Mouse (Mus musculus): ENCODE measurements at regions not wholly inside any gene's neighbourhood (a gene's known extent, or its start where the extent isn't known, plus 50 kb on each side); places are given as distances from the start of the nearest gene placed in this dataset.
A peak's percentile ranks its signal among the peaks of the same experiment; 100 is the strongest.

DNA sequence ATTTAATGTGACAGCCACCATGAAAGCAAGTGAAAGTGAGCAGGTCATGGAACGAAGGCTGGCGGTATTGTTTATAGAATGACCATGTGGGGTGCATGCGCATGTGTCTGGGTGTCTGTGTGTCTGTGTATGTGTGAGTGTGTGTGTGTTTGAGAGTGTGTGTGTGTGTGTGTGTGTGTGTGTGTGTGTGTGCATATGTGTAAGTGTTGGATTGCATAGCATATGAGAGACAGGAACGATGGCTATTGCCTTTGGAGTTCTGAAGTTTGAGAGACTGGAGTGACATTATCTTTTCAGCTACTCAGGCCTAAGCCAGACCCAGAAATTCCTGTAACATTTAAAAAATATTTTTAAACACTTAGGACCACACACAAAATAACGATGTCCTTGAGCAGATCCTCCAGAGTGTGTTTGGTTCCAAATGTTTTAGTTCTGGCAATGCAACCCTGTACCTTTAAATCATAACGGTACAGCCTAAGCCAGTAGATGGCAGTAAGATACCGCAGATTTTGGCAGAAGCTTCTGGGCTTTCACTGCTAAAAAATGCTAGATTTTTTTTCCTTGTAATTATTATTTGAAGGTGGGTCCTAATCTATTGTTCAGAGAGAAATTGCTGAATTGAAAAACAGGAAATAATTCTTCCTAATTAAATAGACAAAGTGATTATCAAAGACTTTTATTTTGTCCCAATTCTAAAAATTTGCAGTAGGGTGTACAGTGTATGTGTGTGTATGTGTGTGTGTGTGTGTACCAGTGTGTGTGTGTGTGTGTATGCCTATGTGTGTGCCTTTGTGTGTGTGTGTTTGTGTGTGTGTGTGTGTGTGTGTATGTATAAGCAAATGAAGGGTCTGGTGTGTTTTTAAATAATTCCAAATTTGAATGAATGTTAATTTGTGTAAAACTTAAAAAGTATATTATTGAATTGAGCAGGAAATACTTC, 228.0 kb upstream of the Arrdc4 start:
- Histone ChIP-seq H3K36me3 (ENCODE audit: insufficient read depth, low read length) (no peaks in the 10 kb centered on the region), H3K9me3 (ENCODE audit: low read length) (no peaks in the 10 kb centered on the region), H3K4me1 (replicated peaks; ENCODE audit: low read depth, low read length) (peaks cover 14% of the 10 kb centered on the region), H3K4me3 (replicated peaks; ENCODE audit: low read length) (no peak overlapping the region), H3K27me3 (ENCODE audit: insufficient read depth, low read length) (no peaks in the 10 kb centered on the region)
- TF ChIP-seq POU5F1 (IDR thresholded peaks at IDR 0.05; ENCODE audit: borderline replicate concordance, low read length) (no peak), NANOG (IDR thresholded peaks at IDR 0.05; ENCODE audit: borderline replicate concordance, low read length) (no peak), CTCF (conservative IDR thresholded peaks at IDR 0.05; ENCODE audit: low read length) (peak; percentile 34)

DNA sequence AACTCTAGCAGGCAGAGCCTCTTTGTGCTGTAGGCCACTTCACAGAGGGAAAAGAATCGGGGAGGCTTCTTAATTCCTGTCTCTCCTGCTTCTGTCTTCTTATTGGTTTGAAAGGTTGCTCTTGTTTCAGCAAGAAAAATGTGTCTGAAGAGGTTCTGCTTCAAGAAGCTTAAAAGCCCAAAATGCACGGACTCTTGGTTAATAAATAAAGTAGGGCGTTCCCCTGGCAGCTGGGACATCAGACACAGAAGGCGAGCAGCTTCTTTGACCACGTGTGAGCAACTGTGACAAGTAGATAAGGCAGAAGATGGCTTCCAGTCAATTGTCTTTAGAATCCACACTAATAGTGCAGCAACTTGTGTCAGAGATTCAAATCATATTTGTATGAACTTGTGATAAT, 226.9 kb upstream of the Arrdc4 start:
- Histone ChIP-seq H3K4me3 (replicated peaks; ENCODE audit: low read length) (no peak overlapping the region), H3K27me3 (ENCODE audit: insufficient read depth, low read length) (no peaks in the 10 kb centered on the region), H3K4me1 (replicated peaks; ENCODE audit: low read depth, low read length) (peaks cover 14% of the 10 kb centered on the region), H3K9me3 (ENCODE audit: low read length) (no peaks in the 10 kb centered on the region), H3K36me3 (ENCODE audit: insufficient read depth, low read length) (no peaks in the 10 kb centered on the region)
- TF ChIP-seq CTCF (conservative IDR thresholded peaks at IDR 0.05; ENCODE audit: low read length) (no peak), POU5F1 (IDR thresholded peaks at IDR 0.05; ENCODE audit: borderline replicate concordance, low read length) (no peak), NANOG (IDR thresholded peaks at IDR 0.05; ENCODE audit: borderline replicate concordance, low read length) (no peak)

GRCm38 (mm10) chr7:68975580-68975894, 226.5 kb upstream of the Arrdc4 start:
- no peak for TF ChIP-seq CTCF (conservative IDR thresholded peaks at IDR 0.05; ENCODE audit: low read length)
- no peak for TF ChIP-seq NANOG (IDR thresholded peaks at IDR 0.05; ENCODE audit: borderline replicate concordance, low read length)
- no peak for TF ChIP-seq POU5F1 (IDR thresholded peaks at IDR 0.05; ENCODE audit: borderline replicate concordance, low read length)
- no peaks in the 10 kb centered on the region for H3K36me3 ChIP-seq (ENCODE audit: insufficient read depth, low read length)
- no peak overlapping the region for H3K4me3 ChIP-seq (replicated peaks; ENCODE audit: low read length)
- H3K9me3 ChIP-seq (ENCODE audit: low read length), result no peaks in the 10 kb centered on the region
- no peaks in the 10 kb centered on the region for H3K27me3 ChIP-seq (ENCODE audit: insufficient read depth, low read length)
- peaks cover 14% of the 10 kb centered on the region for H3K4me1 ChIP-seq (replicated peaks; ENCODE audit: low read depth, low read length)

DNA sequence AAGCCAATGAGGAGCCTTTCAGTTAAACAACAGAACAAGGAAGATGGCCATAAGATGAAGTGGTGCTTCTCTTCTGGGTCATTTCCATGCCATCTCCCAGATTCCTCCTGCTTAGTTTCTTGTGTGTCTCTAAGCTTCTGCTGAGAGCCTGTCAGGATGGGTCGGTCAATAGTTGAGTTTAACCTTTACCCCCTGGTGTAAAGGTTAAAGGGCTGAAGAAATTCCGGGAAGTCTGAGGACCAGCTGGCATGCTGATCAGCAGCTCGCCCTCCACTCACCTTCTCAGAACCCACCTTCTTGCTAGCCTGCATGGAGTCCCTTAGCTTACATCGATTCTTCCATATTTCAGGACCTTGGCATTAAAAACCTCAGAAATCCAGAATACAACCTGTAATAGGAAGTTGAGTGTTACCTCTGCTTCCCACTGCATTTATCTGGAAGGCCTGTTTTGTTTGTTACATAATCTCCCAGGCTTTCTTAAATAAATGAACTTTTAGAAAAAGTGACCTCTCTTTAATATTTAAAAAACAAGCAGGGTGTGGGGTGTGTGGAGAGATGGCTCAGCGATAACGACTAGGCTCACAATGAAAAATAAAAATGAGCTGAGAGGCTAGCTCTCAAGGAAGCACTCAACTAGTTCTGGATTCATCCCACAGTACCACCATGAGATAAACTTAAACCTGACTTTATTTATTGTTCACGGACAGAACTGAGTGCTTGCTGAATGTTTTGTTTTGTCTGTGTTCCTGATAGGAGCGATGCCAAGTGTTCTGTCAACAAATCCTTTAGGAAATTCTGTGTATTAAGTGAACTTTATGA, 225.9 kb upstream of the Arrdc4 start:
- Histone ChIP-seq H3K4me3 (replicated peaks; ENCODE audit: low read length) (no peak overlapping the region), H3K4me1 (replicated peaks; ENCODE audit: low read depth, low read length) (peaks cover 14% of the 10 kb centered on the region), H3K36me3 (ENCODE audit: insufficient read depth, low read length) (no peaks in the 10 kb centered on the region), H3K27me3 (ENCODE audit: insufficient read depth, low read length) (no peaks in the 10 kb centered on the region), H3K9me3 (ENCODE audit: low read length) (no peaks in the 10 kb centered on the region)
- TF ChIP-seq POU5F1 (IDR thresholded peaks at IDR 0.05; ENCODE audit: borderline replicate concordance, low read length) (no peak), NANOG (IDR thresholded peaks at IDR 0.05; ENCODE audit: borderline replicate concordance, low read length) (no peak), CTCF (conservative IDR thresholded peaks at IDR 0.05; ENCODE audit: low read length) (no peak)

DNA sequence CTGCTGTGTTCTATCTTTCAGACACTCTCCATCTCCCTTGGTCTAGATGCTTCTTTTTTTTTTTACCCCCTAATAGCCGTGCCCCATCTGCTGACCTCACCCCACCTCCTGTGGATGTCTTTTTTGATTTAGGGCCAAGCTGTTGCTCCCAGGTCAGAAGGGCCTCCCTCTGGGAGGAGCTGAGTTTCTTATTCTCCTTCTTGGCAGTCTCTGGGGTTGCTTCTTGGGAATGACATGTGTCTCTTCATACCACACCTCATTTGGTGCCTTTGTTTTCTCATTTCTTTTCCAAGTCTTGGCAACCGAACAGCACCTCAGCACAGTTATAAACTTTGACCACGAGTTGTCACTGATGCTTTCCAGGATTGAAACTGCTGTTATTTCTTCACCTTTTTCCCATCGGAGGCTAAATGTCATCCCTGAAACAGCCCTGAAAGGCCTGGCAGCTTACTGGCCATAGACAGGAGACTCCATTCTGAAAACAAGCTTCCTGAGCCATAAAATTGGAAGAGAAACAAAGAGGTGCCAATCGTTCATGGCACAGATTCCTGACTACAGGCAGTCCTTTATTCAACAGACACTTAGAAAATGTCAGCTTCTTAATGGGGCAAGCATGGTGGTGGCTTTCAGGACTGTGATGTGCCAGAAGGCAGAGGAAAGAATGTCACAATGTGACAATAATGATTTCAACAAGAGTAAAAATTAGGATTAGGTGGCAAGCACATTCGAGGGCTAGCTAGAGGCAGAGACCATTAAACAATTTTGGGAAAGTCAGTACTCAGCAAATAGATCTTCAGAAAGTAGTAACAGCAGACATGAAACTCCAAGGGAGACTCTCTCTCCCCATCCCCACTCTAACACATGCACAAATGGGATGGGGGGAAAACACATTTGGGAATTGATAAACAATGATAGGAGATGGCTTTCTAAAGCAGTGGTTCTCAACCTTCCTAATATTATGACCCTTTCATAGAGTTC, 197.1 kb upstream of the Arrdc4 start:
- no peak for TF ChIP-seq NANOG (IDR thresholded peaks at IDR 0.05; ENCODE audit: borderline replicate concordance, low read length)
- no peak for TF ChIP-seq POU5F1 (IDR thresholded peaks at IDR 0.05; ENCODE audit: borderline replicate concordance, low read length)
- Histone ChIP-seq H3K9me3 (ENCODE audit: low read length) (no peaks in the 10 kb centered on the region), H3K4me3 (replicated peaks; ENCODE audit: low read length) (no peak overlapping the region)

GRCm38 (mm10) chr7:68930627-68931334, 181.7 kb upstream of the Arrdc4 start:
- no peaks in the 10 kb centered on the region for H3K27me3 ChIP-seq (ENCODE audit: insufficient read depth, low read length)
- TF ChIP-seq CTCF (conservative IDR thresholded peaks at IDR 0.05; ENCODE audit: low read length) (no peak), NANOG (IDR thresholded peaks at IDR 0.05; ENCODE audit: borderline replicate concordance, low read length) (no peak), POU5F1 (IDR thresholded peaks at IDR 0.05; ENCODE audit: borderline replicate concordance, low read length) (no peak)
- H3K9me3 ChIP-seq (ENCODE audit: low read length), result no peaks in the 10 kb centered on the region
- H3K36me3 ChIP-seq (ENCODE audit: insufficient read depth, low read length), result no peaks in the 10 kb centered on the region
- H3K4me1 ChIP-seq (replicated peaks; ENCODE audit: low read depth, low read length), result no peaks in the 10 kb centered on the region
- H3K4me3 ChIP-seq (replicated peaks; ENCODE audit: low read length), result no peak overlapping the region

More for the DNA sequence above, 197.1 kb upstream of the Arrdc4 start:
- Histone ChIP-seq H3K27me3 (ENCODE audit: insufficient read depth, low read length) (no peaks in the 10 kb centered on the region), H3K36me3 (ENCODE audit: insufficient read depth, low read length) (no peaks in the 10 kb centered on the region), H3K4me1 (replicated peaks; ENCODE audit: low read depth, low read length) (no peaks in the 10 kb centered on the region)

DNA sequence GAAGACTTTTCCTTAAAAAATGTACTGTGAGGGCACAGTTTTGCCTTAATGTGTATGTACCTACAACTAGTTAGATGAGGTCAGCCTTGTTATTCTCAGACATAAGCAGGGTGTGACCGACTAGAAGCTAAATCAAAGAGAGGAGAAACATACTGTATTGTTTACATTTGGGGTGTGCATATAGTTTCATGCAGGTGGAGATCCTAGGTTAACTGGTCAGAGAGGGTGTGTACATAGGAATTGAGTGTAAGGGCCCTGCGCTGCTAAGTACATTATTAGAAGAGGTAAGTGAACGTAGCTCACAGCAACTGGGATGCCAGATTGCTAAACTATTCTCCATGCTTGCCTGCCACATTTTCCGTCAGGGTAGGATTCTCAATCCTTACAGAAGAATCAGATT, 180.6 kb upstream of the Arrdc4 start:
- H3K4me3 ChIP-seq (replicated peaks; ENCODE audit: low read length), result no peak overlapping the region
- no peaks in the 10 kb centered on the region for H3K4me1 ChIP-seq (replicated peaks; ENCODE audit: low read depth, low read length)
- no peak for TF ChIP-seq NANOG (IDR thresholded peaks at IDR 0.05; ENCODE audit: borderline replicate concordance, low read length)
- no peak for TF ChIP-seq POU5F1 (IDR thresholded peaks at IDR 0.05; ENCODE audit: borderline replicate concordance, low read length)
- no peak for TF ChIP-seq CTCF (conservative IDR thresholded peaks at IDR 0.05; ENCODE audit: low read length)
- no peaks in the 10 kb centered on the region for H3K27me3 ChIP-seq (ENCODE audit: insufficient read depth, low read length)
- H3K9me3 ChIP-seq (ENCODE audit: low read length), result no peaks in the 10 kb centered on the region
- H3K36me3 ChIP-seq (ENCODE audit: insufficient read depth, low read length), result no peaks in the 10 kb centered on the region
